Comparison of ENCODE assay signal across 10 mouse cellular contexts in genomic region chr15:85734148-85734547, GRCm38 (mm10). TPM values are rescaled to one million over a fixed set of nuclear protein-coding genes. Genes with fewer than 3 reads are reported as not detected.
DNase-seq lines count a peak whose midpoint lies in the region; ATAC-seq and TF ChIP-seq lines count a peak whose summit lies in the region.
"Had no signal": no experiment of that assay in that cellular context is flagged by ENCODE, and none has a peak within 500 bp of the region (broad histone marks: within the 10 kb centered on the region; RNA-seq: fewer than 3 reads in every experiment).

No protein-coding gene starts in this region.

- peaks cover 17% of the 10 kb centered on the region for H3K4me1 ChIP-seq in forebrain, embryonic 13.5 days
- peaks cover 18% of the 10 kb centered on the region for H3K4me1 ChIP-seq in forebrain, embryonic 15.5 days
- peaks cover 10% of the 10 kb centered on the region; the same call in 1 of the 2 replicates for H3K4me1 ChIP-seq in kidney, embryonic 16.5 days (ENCODE audit: insufficient read depth, low read length)
- no peaks in the 10 kb centered on the region for H3K4me1 ChIP-seq in forebrain, postnatal 0 days (ENCODE audit: insufficient read depth)
- no peaks in the 10 kb centered on the region; the same call in 1 of the 2 replicates for H3K4me1 ChIP-seq in liver, embryonic 16.5 days (ENCODE audit: control insufficient read depth, low read depth, low read length)
- 0 out of 2 replicates have a peak, but pooled peaks cover 5% of the 10 kb centered on the region for H3K4me1 ChIP-seq in cerebellum, adult 2 months (ENCODE audit: control insufficient read depth, insufficient read depth, low read length)

- no peak for TF ChIP-seq CTCF in forebrain, postnatal 0 days (IDR thresholded peaks at IDR 0.05; ENCODE audit: low read depth)
- TF ChIP-seq CTCF in cerebellum, adult 2 months (IDR thresholded peaks at IDR 0.05; ENCODE audit: borderline replicate concordance, insufficient read depth, low read depth, low read length) = no peak

- no peak for TF ChIP-seq POLR2A in cerebellum, adult 2 months (IDR thresholded peaks at IDR 0.05; ENCODE audit: borderline replicate concordance, insufficient read depth, low read length)

- H3K36me3 ChIP-seq in forebrain, embryonic 13.5 days (ENCODE audit: poor library complexity, severe bottlenecking) = no peaks in the 10 kb centered on the region
- no peaks in the 10 kb centered on the region for H3K36me3 ChIP-seq in forebrain, embryonic 15.5 days
- H3K36me3 ChIP-seq in kidney, embryonic 16.5 days (ENCODE audit: insufficient read depth, low read length) = no peaks in the 10 kb centered on the region
- no peaks in the 10 kb centered on the region for H3K36me3 ChIP-seq in forebrain, postnatal 0 days (ENCODE audit: insufficient read depth)
- H3K36me3 ChIP-seq in liver, embryonic 16.5 days (ENCODE audit: control insufficient read depth, insufficient read depth) = no peaks in the 10 kb centered on the region
- H3K36me3 ChIP-seq: neural tube, embryonic 12.5 days had no signal

- no peaks in the 10 kb centered on the region for H3K9me3 ChIP-seq in forebrain, embryonic 13.5 days (replicated peaks)
- no peaks in the 10 kb centered on the region for H3K9me3 ChIP-seq in forebrain, embryonic 15.5 days
- H3K9me3 ChIP-seq in kidney, embryonic 16.5 days (ENCODE audit: low read length) = no peaks in the 10 kb centered on the region
- no peaks in the 10 kb centered on the region for H3K9me3 ChIP-seq in forebrain, postnatal 0 days (ENCODE audit: low read length)
- H3K9me3 ChIP-seq in liver, embryonic 16.5 days (replicated peaks; ENCODE audit: control insufficient read depth, low read length) = no peaks in the 10 kb centered on the region
- H3K9me3 ChIP-seq: neural tube, embryonic 12.5 days had no signal

- H3K9ac ChIP-seq in forebrain, embryonic 13.5 days = no peak overlapping the region
- H3K9ac ChIP-seq in forebrain, embryonic 15.5 days (replicated peaks) = no peak overlapping the region
- peak overlapping the region; percentile 74; the same call in 1 of the 2 replicates for H3K9ac ChIP-seq in kidney, embryonic 16.5 days (replicated peaks; ENCODE audit: low read length)
- no peak overlapping the region for H3K9ac ChIP-seq in forebrain, postnatal 0 days
- peak overlapping the region; percentile 33; the same call in 1 of the 2 replicates for H3K9ac ChIP-seq in liver, embryonic 16.5 days (ENCODE audit: low read depth, low read length)
- H3K9ac ChIP-seq: neural tube, embryonic 12.5 days had no signal

- 40% methylated on average over 8 of the region's 8 CpGs for WGBS in forebrain, embryonic 13.5 days
- 39% methylated on average over 8 of the region's 8 CpGs for WGBS in forebrain, embryonic 15.5 days
- WGBS in kidney, embryonic 16.5 days = 33% methylated on average over 8 of the region's 8 CpGs
- 38% methylated on average over 8 of the region's 8 CpGs for WGBS in forebrain, postnatal 0 days
- 31% methylated on average over 8 of the region's 8 CpGs for WGBS in liver, embryonic 16.5 days (ENCODE audit: insufficient replicate concordance)
- WGBS in cerebellum, adult 2 months = 45% methylated on average over 8 of the region's 8 CpGs

- no peak for DNase-seq in kidney, adult 8-10 months
- no peak for DNase-seq in forebrain, postnatal 0 days
- DNase-seq in cerebellum, adult 2 months = no peak
- no peak for DNase-seq in spleen, adult 18-20 months
- DNase-seq: B cell, adult 2 months had no signal

- H3K27ac ChIP-seq in forebrain, embryonic 13.5 days = no peak overlapping the region
- H3K27ac ChIP-seq in forebrain, embryonic 15.5 days (replicated peaks) = no peak overlapping the region
- no peak overlapping the region for H3K27ac ChIP-seq in kidney, embryonic 16.5 days (ENCODE audit: low read length)
- H3K27ac ChIP-seq in forebrain, postnatal 0 days (ENCODE audit: low read depth, low read length) = no peak overlapping the region
- H3K27ac ChIP-seq in liver, embryonic 16.5 days (ENCODE audit: low read length) = peak overlapping the region; percentile 76
- no peak overlapping the region for H3K27ac ChIP-seq in cerebellum, adult 2 months (ENCODE audit: insufficient read depth, low read length)
- H3K27ac ChIP-seq: neural tube, embryonic 12.5 days had no signal

- no peak overlapping the region; the same call in 1 of the 2 replicates for H3K4me3 ChIP-seq in forebrain, embryonic 13.5 days
- no peak overlapping the region for H3K4me3 ChIP-seq in forebrain, embryonic 15.5 days
- H3K4me3 ChIP-seq in kidney, embryonic 16.5 days (ENCODE audit: low read length) = peak overlapping the region; percentile 80
- H3K4me3 ChIP-seq in forebrain, postnatal 0 days (ENCODE audit: low read depth, low read length) = no peak overlapping the region
- peak overlapping the region; percentile 58 for H3K4me3 ChIP-seq in liver, embryonic 16.5 days (ENCODE audit: low read depth, low read length)
- no peak overlapping the region for H3K4me3 ChIP-seq in cerebellum, adult 2 months (replicated peaks; ENCODE audit: insufficient read depth, low read depth, low read length)

- no peak for ATAC-seq in forebrain, embryonic 13.5 days
- ATAC-seq in forebrain, embryonic 15.5 days (replicated peaks) = no peak
- ATAC-seq in kidney, embryonic 16.5 days (ENCODE audit: low FRiP score, low TSS enrichment) = no peak
- no peak for ATAC-seq in forebrain, postnatal 0 days
- no peak for ATAC-seq in liver, embryonic 16.5 days (ENCODE audit: low read depth)

- H3K27me3 ChIP-seq in forebrain, embryonic 13.5 days = peaks cover 68% of the 10 kb centered on the region
- H3K27me3 ChIP-seq in forebrain, embryonic 15.5 days = peaks cover 60% of the 10 kb centered on the region
- peaks cover 48% of the 10 kb centered on the region for H3K27me3 ChIP-seq in kidney, embryonic 16.5 days (ENCODE audit: insufficient read depth, low read length)
- H3K27me3 ChIP-seq in forebrain, postnatal 0 days (ENCODE audit: insufficient read depth, low read length) = peaks cover 48% of the 10 kb centered on the region
- peaks cover 35% of the 10 kb centered on the region for H3K27me3 ChIP-seq in liver, embryonic 16.5 days (ENCODE audit: control insufficient read depth, insufficient read depth, low read depth, low read length)
- H3K27me3 ChIP-seq in cerebellum, adult 2 months (ENCODE audit: control insufficient read depth, insufficient read depth, low read length) = peaks cover 8% of the 10 kb centered on the region; the same call in 1 of the 2 replicates

- H3K4me2 ChIP-seq in forebrain, embryonic 13.5 days = peak overlapping the region; percentile 89; the same call in 1 of the 2 replicates
- no peak overlapping the region for H3K4me2 ChIP-seq in forebrain, embryonic 15.5 days (replicated peaks)
- H3K4me2 ChIP-seq in kidney, embryonic 16.5 days (replicated peaks; ENCODE audit: low read depth, low read length) = peak overlapping the region; percentile 86
- H3K4me2 ChIP-seq in forebrain, postnatal 0 days (ENCODE audit: low read depth) = peak overlapping the region; percentile 66; the same call in 1 of the 2 replicates
- peak overlapping the region; percentile 66; the same call in 1 of the 2 replicates for H3K4me2 ChIP-seq in liver, embryonic 16.5 days (ENCODE audit: low read depth, low read length)

RNA-seq across cellular contexts. Expression of gene Ppara, which starts 0.6 kb away (rescaled TPM):
- polyA plus RNA-seq in forebrain, embryonic 13.5 days (2015; fragmentation: Nextera tagmentation; extraction: Ambion mirVana) = 0.44 and 0.63 TPM in 2 replicates
- polyA plus RNA-seq in forebrain, embryonic 15.5 days (2015; fragmentation: Nextera tagmentation; extraction: Ambion mirVana) = 1.4 and 1.5 TPM in 2 replicates
- polyA plus RNA-seq in kidney, embryonic 16.5 days (2015; fragmentation: Nextera tagmentation; extraction: Ambion mirVana) = 5.1 and 5.9 TPM in 2 replicates
- total RNA-seq in forebrain, postnatal 0 days (2014; rRNA removed) = 0.92 and 1.7 TPM in 2 replicates
- 1.9 and 2.0 TPM in 2 replicates for polyA plus RNA-seq in forebrain, postnatal 0 days (2015; fragmentation: Nextera tagmentation; extraction: Ambion mirVana)
- 41.8 and 51.3 TPM in 2 replicates for polyA plus RNA-seq in liver, embryonic 16.5 days (2015; fragmentation: Nextera tagmentation; extraction: Ambion mirVana)
- 1.1 and 1.5 TPM in 2 replicates for polyA plus RNA-seq in cerebellum, adult 2 months (2012; rRNA removed)

Comparison
In these comparisons a context has a peak if more than half of its experiments do, and no peak if none do; other contexts are left out.
1. H3K4me3 ChIP-seq: peak in kidney, embryonic 16.5 days (single experiment) and liver, embryonic 16.5 days (single experiment); none in forebrain, embryonic 13.5 days (single experiment), forebrain, embryonic 15.5 days (single experiment), forebrain, postnatal 0 days (single experiment) and cerebellum, adult 2 months (single experiment).
2. H3K9ac ChIP-seq: peak in kidney, embryonic 16.5 days (single experiment) and liver, embryonic 16.5 days (single experiment); none in forebrain, embryonic 13.5 days (single experiment), forebrain, embryonic 15.5 days (single experiment) and forebrain, postnatal 0 days (single experiment).